ENCODE assay signal across 19 mouse cellular contexts in the genomic region with DNA sequence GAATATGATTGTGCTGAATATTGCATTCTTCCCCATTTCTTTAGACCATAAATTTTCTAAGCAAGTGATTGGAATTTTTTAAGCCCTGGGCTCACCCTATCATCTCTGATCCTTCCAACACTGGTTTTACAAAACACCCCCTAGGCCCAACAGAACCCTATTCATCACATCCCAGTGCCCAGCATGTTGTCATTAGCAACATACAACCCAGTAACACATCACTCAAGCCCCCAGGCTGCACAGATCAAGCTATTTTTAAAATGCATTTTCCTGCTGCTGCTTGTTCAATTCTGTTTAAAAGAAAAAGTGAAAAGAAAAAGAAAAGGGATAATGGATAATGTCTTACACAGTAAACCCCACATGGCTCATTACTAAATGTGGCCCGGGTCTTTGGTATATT. TPM values are rescaled to one million over a fixed set of nuclear protein-coding genes. Genes with fewer than 3 reads are reported as not detected.
DNase-seq lines count a peak whose midpoint lies in the region; ATAC-seq and TF ChIP-seq lines count a peak whose summit lies in the region.
"Had no signal": no experiment of that assay in that cellular context is flagged by ENCODE, and none has a peak within 500 bp of the region (broad histone marks: within the 10 kb centered on the region; RNA-seq: fewer than 3 reads in every experiment).

No protein-coding gene starts in this region.

- ATAC-seq in forebrain, embryonic 11.5 days (replicated peaks; ENCODE audit: low FRiP score) = 0 out of 2 replicates have a peak, but pooled peaks have one; percentile 42
- ATAC-seq in forebrain, embryonic 15.5 days (replicated peaks) = peak; percentile 62
- peak; percentile 68; the same call in 1 of the 2 replicates for ATAC-seq in hindbrain, embryonic 16.5 days
- ATAC-seq: lung, postnatal 0 days had no signal

- no peaks in the 10 kb centered on the region for H3K4me1 ChIP-seq in forebrain, embryonic 11.5 days (replicated peaks; ENCODE audit: control insufficient read depth, insufficient read depth, low read length)
- peaks cover 11% of the 10 kb centered on the region for H3K4me1 ChIP-seq in forebrain, embryonic 10.5 days
- H3K4me1 ChIP-seq in forebrain, embryonic 15.5 days = peaks cover 19% of the 10 kb centered on the region
- peaks cover 3% of the 10 kb centered on the region; the same call in 1 of the 2 replicates for H3K4me1 ChIP-seq in hindbrain, embryonic 16.5 days (ENCODE audit: control insufficient read depth, insufficient read depth, low read depth, low read length)
- H3K4me1 ChIP-seq: embryonic facial prominence, embryonic 15.5 days; heart, embryonic 10.5 days had no signal

- H3K4me3 ChIP-seq in forebrain, embryonic 11.5 days (ENCODE audit: low read depth, low read length) = no peak overlapping the region
- no peak overlapping the region for H3K4me3 ChIP-seq in forebrain, embryonic 10.5 days
- no peak overlapping the region for H3K4me3 ChIP-seq in forebrain, embryonic 15.5 days
- no peak overlapping the region for H3K4me3 ChIP-seq in hindbrain, embryonic 16.5 days (ENCODE audit: low read length)
- H3K4me3 ChIP-seq: embryonic facial prominence, embryonic 15.5 days; heart, embryonic 10.5 days; layer of hippocampus, adult 2 months had no signal

- WGBS in forebrain, embryonic 11.5 days = 67% methylated on average over 1 of the region's 1 CpGs
- 80% methylated on average over 1 of the region's 1 CpGs for WGBS in forebrain, embryonic 10.5 days
- 14% methylated on average over 1 of the region's 1 CpGs for WGBS in forebrain, embryonic 15.5 days
- 33% methylated on average over 1 of the region's 1 CpGs for WGBS in hindbrain, embryonic 16.5 days

- H3K36me3 ChIP-seq in forebrain, embryonic 11.5 days (ENCODE audit: control insufficient read depth, insufficient read depth, low read length) = no peaks in the 10 kb centered on the region
- no peaks in the 10 kb centered on the region for H3K36me3 ChIP-seq in forebrain, embryonic 10.5 days (replicated peaks)
- no peaks in the 10 kb centered on the region for H3K36me3 ChIP-seq in forebrain, embryonic 15.5 days
- H3K36me3 ChIP-seq in hindbrain, embryonic 16.5 days (ENCODE audit: control insufficient read depth, insufficient read depth, low read length) = no peaks in the 10 kb centered on the region
- H3K36me3 ChIP-seq: embryonic facial prominence, embryonic 15.5 days; heart, embryonic 10.5 days had no signal

- no peak overlapping the region for H3K27ac ChIP-seq in forebrain, embryonic 11.5 days (ENCODE audit: low read depth, low read length)
- no peak overlapping the region for H3K27ac ChIP-seq in forebrain, embryonic 10.5 days
- peak overlapping the region; percentile 74 for H3K27ac ChIP-seq in forebrain, embryonic 15.5 days (replicated peaks)
- no peak overlapping the region; the same call in 1 of the 2 replicates for H3K27ac ChIP-seq in hindbrain, embryonic 16.5 days (ENCODE audit: low read depth, low read length)
- H3K27ac ChIP-seq: embryonic facial prominence, embryonic 15.5 days; heart, embryonic 10.5 days; layer of hippocampus, adult 2 months had no signal

- H3K4me2 ChIP-seq in forebrain, embryonic 11.5 days (ENCODE audit: low read depth, low read length, severe bottlenecking) = no peak overlapping the region
- H3K4me2 ChIP-seq in forebrain, embryonic 15.5 days (replicated peaks) = no peak overlapping the region
- no peak overlapping the region for H3K4me2 ChIP-seq in hindbrain, embryonic 16.5 days (ENCODE audit: low read length)
- H3K4me2 ChIP-seq: embryonic facial prominence, embryonic 15.5 days had no signal

- H3K9me3 ChIP-seq in forebrain, embryonic 11.5 days (ENCODE audit: control insufficient read depth, low read length) = no peaks in the 10 kb centered on the region
- H3K9me3 ChIP-seq in forebrain, embryonic 10.5 days = no peaks in the 10 kb centered on the region
- no peaks in the 10 kb centered on the region for H3K9me3 ChIP-seq in forebrain, embryonic 15.5 days
- H3K9me3 ChIP-seq in hindbrain, embryonic 16.5 days (ENCODE audit: control insufficient read depth, low read length) = no peaks in the 10 kb centered on the region
- H3K9me3 ChIP-seq: embryonic facial prominence, embryonic 15.5 days; heart, embryonic 10.5 days had no signal

- no peak for TF ChIP-seq POLR2A in brain, embryonic 14.5 days (IDR thresholded peaks at IDR 0.05; ENCODE audit: borderline replicate concordance, extremely low read depth, insufficient read depth, insufficient read length, poor library complexity, severe bottlenecking)

- no peak for TF ChIP-seq CTCF in brain, embryonic 14.5 days (IDR thresholded peaks at IDR 0.05; ENCODE audit: borderline replicate concordance, extremely low read depth, insufficient read depth, insufficient read length)

- no peak for DNase-seq in forebrain, embryonic 11.5 days (ENCODE audit: low spot score)
- DNase-seq in forebrain, embryonic 10.5 days (ENCODE audit: extremely low spot score, low spot score) = no peak
- DNase-seq in brain, embryonic 14.5 days (ENCODE audit: low read depth) = peak; percentile 81
- DNase-seq in cerebellum, adult 11-12 months = no peak
- DNase-seq in right cerebral cortex, postnatal 4 days = no peak
- no peak for DNase-seq in c-Kit-positive CD71-positive TER-119-positive erythroid progenitor cells, embryonic 14.5 days (ENCODE audit: low spot score)
- DNase-seq: adrenal gland, postnatal 14 days; cerebellum, adult 2 months; kidney, adult 11 months; left cerebral cortex, postnatal 4 days; liver had no signal

- H3K27me3 ChIP-seq in forebrain, embryonic 11.5 days (ENCODE audit: control insufficient read depth, insufficient read depth, low read length) = no peaks in the 10 kb centered on the region
- no peaks in the 10 kb centered on the region for H3K27me3 ChIP-seq in forebrain, embryonic 10.5 days (ENCODE audit: poor library complexity, severe bottlenecking)
- H3K27me3 ChIP-seq in forebrain, embryonic 15.5 days = no peaks in the 10 kb centered on the region
- no peaks in the 10 kb centered on the region for H3K27me3 ChIP-seq in hindbrain, embryonic 16.5 days (replicated peaks; ENCODE audit: control insufficient read depth, insufficient read depth, low read length)
- H3K27me3 ChIP-seq: CH12.LX; embryonic facial prominence, embryonic 15.5 days had no signal

- no peak overlapping the region for H3K9ac ChIP-seq in forebrain, embryonic 11.5 days (ENCODE audit: low read length)
- no peak overlapping the region for H3K9ac ChIP-seq in forebrain, embryonic 15.5 days (replicated peaks)
- H3K9ac ChIP-seq in hindbrain, embryonic 16.5 days (ENCODE audit: low read depth, low read length) = no peak overlapping the region
- H3K9ac ChIP-seq: embryonic facial prominence, embryonic 15.5 days had no signal

RNA-seq across cellular contexts. Expression of a gene that starts 42.0 kb away (rescaled TPM):
- polyA plus RNA-seq in forebrain, embryonic 11.5 days (2014; fragmentation: Nextera tagmentation; extraction: Ambion mirVana) = 2.8 and 4.0 TPM in 2 replicates
- 0.14 and 0.79 TPM in 2 replicates for polyA plus RNA-seq in forebrain, embryonic 10.5 days (2016; fragmentation: Nextera tagmentation; extraction: Ambion mirVana)
- 34.9 and 46.8 TPM in 2 replicates for polyA plus RNA-seq in brain, embryonic 14.5 days (2012; rRNA removed)
- 45.7 TPM in 2 replicates for polyA plus RNA-seq in forebrain, embryonic 15.5 days (2015; fragmentation: Nextera tagmentation; extraction: Ambion mirVana)
- polyA plus RNA-seq in hindbrain, embryonic 16.5 days (2015; fragmentation: Nextera tagmentation; extraction: Ambion mirVana) = 91.1 and 94.9 TPM in 2 replicates
- polyA plus RNA-seq: liver, embryonic 16.5 days had no signal
